In the genomic region with DNA sequence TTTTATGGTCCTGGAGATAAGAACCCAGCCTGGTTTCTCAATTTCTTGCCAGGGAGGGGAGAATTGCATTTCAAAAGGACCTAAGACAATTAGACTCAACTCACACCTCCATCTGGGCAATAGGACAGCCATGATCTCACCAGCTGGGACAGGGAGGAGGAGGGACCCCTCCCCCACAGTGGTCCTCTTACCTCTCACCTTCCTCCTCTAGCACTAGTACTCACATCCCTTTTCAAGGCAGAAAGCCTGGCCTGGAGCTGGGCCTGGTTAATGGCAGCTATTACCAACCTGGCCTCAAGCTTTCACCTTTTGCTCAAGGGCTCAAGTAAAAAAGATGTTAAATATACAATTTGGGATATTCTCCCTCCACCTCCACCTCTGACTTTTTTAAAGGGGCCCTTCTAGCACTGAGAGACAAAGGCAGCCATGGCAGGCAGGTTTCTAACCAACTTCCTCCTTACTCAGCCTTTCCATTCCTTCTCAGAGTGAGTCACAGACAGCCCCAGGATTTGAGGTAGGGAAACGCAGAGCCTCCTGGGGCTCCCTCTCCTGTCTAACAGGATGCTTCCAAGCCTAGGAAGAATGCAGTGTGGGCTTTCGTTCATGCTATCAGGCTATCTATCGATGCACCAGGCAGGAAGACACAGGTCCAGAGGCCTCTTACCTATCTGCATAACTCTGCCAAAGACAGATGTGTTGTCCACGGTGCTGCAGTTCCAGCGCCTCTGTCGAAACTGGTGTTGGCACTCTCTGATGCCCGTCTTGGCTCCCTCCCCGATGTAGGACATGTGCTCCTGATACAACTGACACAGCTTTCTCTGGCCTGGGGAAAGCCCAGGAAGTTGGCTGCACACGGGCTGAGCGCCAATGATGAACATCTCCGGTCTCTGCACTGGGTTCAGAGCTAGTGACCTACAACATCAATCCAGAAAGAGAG, we compare ENCODE assay signal across 15 mouse cellular contexts. TPM values are rescaled to one million over a fixed set of nuclear protein-coding genes. Genes with fewer than 3 reads are reported as not detected.
A peak's percentile ranks its signal among the peaks of the same experiment; 100 is the strongest.
DNase-seq lines count a peak whose midpoint lies in the region; ATAC-seq lines count a peak whose summit lies in the region.
"Had no signal": no experiment of that assay in that cellular context is flagged by ENCODE, and none has a peak within 500 bp of the region (broad histone marks: within the 10 kb centered on the region; RNA-seq: fewer than 3 reads in every experiment).

No protein-coding gene starts in this region.

- H3K4me1 ChIP-seq in midbrain, embryonic 11.5 days (ENCODE audit: control insufficient read depth, insufficient read depth, low read length) = peaks cover 14% of the 10 kb centered on the region
- peaks cover 30% of the 10 kb centered on the region for H3K4me1 ChIP-seq in hindbrain, embryonic 13.5 days (replicated peaks)

- H3K4me3 ChIP-seq in midbrain, embryonic 11.5 days (ENCODE audit: low read depth, low read length) = no peak overlapping the region
- H3K4me3 ChIP-seq in hindbrain, embryonic 13.5 days = no peak overlapping the region
- H3K4me3 ChIP-seq: forebrain, embryonic 15.5 days; heart, embryonic 15.5 days; hindbrain, embryonic 15.5 days; layer of hippocampus, adult 2 months; liver, embryonic 13.5 days; megakaryocyte, embryonic 14.5 days had no signal

- peak; percentile 54 to 57 for DNase-seq in heart, adult 18-20 months
- no peak for DNase-seq in heart, postnatal 36 days
- peak; percentile 81 for DNase-seq in 416B (ENCODE audit: low read depth)
- peak; percentile 56 for DNase-seq in NIH3T3 (ENCODE audit: low read depth)
- DNase-seq in midbrain, embryonic 11.5 days (ENCODE audit: low spot score, missing footprints) = no peak
- DNase-seq: cerebellum, adult 2 months; liver, embryonic 13.5 days had no signal

- H3K4me2 ChIP-seq in midbrain, embryonic 11.5 days = no peak overlapping the region
- H3K4me2 ChIP-seq in hindbrain, embryonic 13.5 days = no peak overlapping the region
- H3K4me2 ChIP-seq: forebrain, embryonic 15.5 days; heart, embryonic 15.5 days; hindbrain, embryonic 15.5 days; liver, embryonic 13.5 days had no signal

- H3K27me3 ChIP-seq in midbrain, embryonic 11.5 days (ENCODE audit: control insufficient read depth, insufficient read depth, low read length) = no peaks in the 10 kb centered on the region
- peaks cover 8% of the 10 kb centered on the region; the same call in 1 of the 2 replicates for H3K27me3 ChIP-seq in hindbrain, embryonic 13.5 days
- H3K27me3 ChIP-seq: forebrain, embryonic 15.5 days; heart, embryonic 15.5 days; hindbrain, embryonic 15.5 days had no signal

- H3K27ac ChIP-seq in midbrain, embryonic 11.5 days (ENCODE audit: low read depth, low read length) = no peak overlapping the region
- no peak overlapping the region for H3K27ac ChIP-seq in hindbrain, embryonic 13.5 days
- H3K27ac ChIP-seq: forebrain, embryonic 15.5 days; heart, embryonic 15.5 days; hindbrain, embryonic 15.5 days; layer of hippocampus, adult 2 months; liver, embryonic 13.5 days had no signal

- no peak overlapping the region for H3K9ac ChIP-seq in midbrain, embryonic 11.5 days (ENCODE audit: low read length)
- no peak overlapping the region for H3K9ac ChIP-seq in hindbrain, embryonic 13.5 days
- H3K9ac ChIP-seq: forebrain, embryonic 15.5 days; heart, embryonic 15.5 days; hindbrain, embryonic 15.5 days; liver, embryonic 13.5 days had no signal

- no peaks in the 10 kb centered on the region for H3K9me3 ChIP-seq in midbrain, embryonic 11.5 days (ENCODE audit: control insufficient read depth, low read length)
- H3K9me3 ChIP-seq in hindbrain, embryonic 13.5 days = no peaks in the 10 kb centered on the region
- H3K9me3 ChIP-seq: forebrain, embryonic 15.5 days; heart, embryonic 15.5 days; hindbrain, embryonic 15.5 days; liver, embryonic 13.5 days had no signal

- 80% methylated on average over 11 of the region's 11 CpGs for WGBS in midbrain, embryonic 11.5 days
- 80% methylated on average over 11 of the region's 11 CpGs for WGBS in hindbrain, embryonic 13.5 days

- H3K36me3 ChIP-seq in midbrain, embryonic 11.5 days (ENCODE audit: control insufficient read depth, insufficient read depth, low read length) = no peaks in the 10 kb centered on the region
- H3K36me3 ChIP-seq in hindbrain, embryonic 13.5 days = no peaks in the 10 kb centered on the region
- H3K36me3 ChIP-seq: forebrain, embryonic 15.5 days; heart, embryonic 15.5 days; hindbrain, embryonic 15.5 days; liver, embryonic 13.5 days had no signal

- peak; percentile 29 for ATAC-seq in granulocyte monocyte progenitor cell, adult 5-6 weeks (replicated peaks; ENCODE audit: poor library complexity, severe bottlenecking)
- ATAC-seq in midbrain, embryonic 11.5 days (ENCODE audit: low FRiP score) = no peak
- no peak for ATAC-seq in hindbrain, embryonic 13.5 days (ENCODE audit: low FRiP score)
- ATAC-seq: forebrain, embryonic 15.5 days; intestine, embryonic 16.5 days had no signal

- intact Hi-C loops in heart, postnatal 36 days (cut with DNase I) = no loop called here

RNA-seq across cellular contexts. Expression of a gene that starts 28.4 kb away (rescaled TPM):
- total RNA-seq in heart, adult 18-20 months (2021) = 10 to 100 TPM; 71.4 to 86.5 TPM
- 10 to 100 TPM; 61.9 to 65.0 TPM for total RNA-seq in heart, postnatal 36 days (2021)
- total RNA-seq in granulocyte monocyte progenitor cell, adult 5-6 weeks (2014; fragmentation: Nextera tagmentation) = 58.4 and 62.3 TPM in 2 replicates
- total RNA-seq in granulocyte monocyte progenitor cell, adult 5-6 weeks (2017) = 75.4 and 85.1 TPM in 2 replicates
- polyA plus RNA-seq in midbrain, embryonic 11.5 days (2014; fragmentation: Nextera tagmentation; extraction: Ambion mirVana) = 17.1 and 18.7 TPM in 2 replicates
- 38.0 and 44.1 TPM in 2 replicates for polyA plus RNA-seq in hindbrain, embryonic 13.5 days (2015; fragmentation: Nextera tagmentation; extraction: Ambion mirVana)

RNA-seq across cellular contexts. Expression of a gene that starts 33.5 kb away (rescaled TPM):
- total RNA-seq in heart, adult 18-20 months (2021) = 10 to 100 TPM; 15.0 to 15.6 TPM
- total RNA-seq in heart, postnatal 36 days (2021) = 10 to 100 TPM; 14.1 to 16.5 TPM
- total RNA-seq in granulocyte monocyte progenitor cell, adult 5-6 weeks (2014; fragmentation: Nextera tagmentation) = 29.0 and 34.6 TPM in 2 replicates
- total RNA-seq in granulocyte monocyte progenitor cell, adult 5-6 weeks (2017) = 43.6 and 43.7 TPM in 2 replicates
- 5.7 and 6.6 TPM in 2 replicates for polyA plus RNA-seq in midbrain, embryonic 11.5 days (2014; fragmentation: Nextera tagmentation; extraction: Ambion mirVana)
- polyA plus RNA-seq in hindbrain, embryonic 13.5 days (2015; fragmentation: Nextera tagmentation; extraction: Ambion mirVana) = 3.2 and 3.3 TPM in 2 replicates

Comparison
In these comparisons a context has a peak if more than half of its experiments do, and no peak if none do; other contexts are left out.
1. DNase-seq: peak in heart, adult 18-20 months (2 of 2), 416B (single experiment) and NIH3T3 (single experiment); none in heart, postnatal 36 days (0 of 2) and midbrain, embryonic 11.5 days (single experiment).